Mouse (Mus musculus) midbrain, embryonic 13.5 days (tissue): ENCODE measurements around the gene Cpne1. TPM values are rescaled to one million over a fixed set of nuclear protein-coding genes. Genes with fewer than 3 reads are reported as not detected.

Source experiments
- ATAC-seq: fragments of 200-750 bp; cut with Nextera tagmentation; 2 replicates; pipeline ENCODE4 v1.8.0; 2017; ENCODE audit warnings: mild to moderate bottlenecking, moderate TSS enrichment, moderate library complexity
- H3K27ac ChIP-seq: fragments of 300-500 bp; sonication (generic); 2 replicates; pipeline ENCODE4 v1.5.1; 2015; ENCODE audit warnings: inconsistent platforms, mild to moderate bottlenecking, moderate library complexity
- H3K27me3 ChIP-seq: fragments of 300-500 bp; sonication (generic); 2 replicates; pipeline ENCODE4 v1.6.1; 2015; ENCODE audit warnings: mild to moderate bottlenecking, inconsistent platforms
- H3K36me3 ChIP-seq: fragments of 300-500 bp; sonication (generic); 2 replicates; pipeline ENCODE4 v1.6.1; 2015; ENCODE audit warnings: mild to moderate bottlenecking, inconsistent platforms
- H3K4me1 ChIP-seq: fragments of 300-500 bp; sonication (generic); replicated peaks from 2 replicates; pipeline ENCODE4 v1.6.1; 2015; ENCODE audit warnings: inconsistent platforms
- H3K4me2 ChIP-seq: fragments of 300-500 bp; sonication (generic); replicated peaks from 2 replicates; pipeline ENCODE4 v1.6.1; 2015; ENCODE audit warnings: moderate library complexity, mild to moderate bottlenecking, inconsistent platforms
- H3K4me3 ChIP-seq: fragments of 300-500 bp; sonication (generic); replicated peaks from 2 replicates; pipeline ENCODE4 v1.5.1; 2015; ENCODE audit warnings: mild to moderate bottlenecking, inconsistent platforms
- H3K9ac ChIP-seq: fragments of 300-500 bp; sonication (generic); replicated peaks from 2 replicates; pipeline ENCODE4 v1.6.1; 2015; ENCODE audit warnings: mild to moderate bottlenecking, inconsistent platforms
- H3K9me3 ChIP-seq: fragments of 300-500 bp; sonication (generic); 2 replicates; pipeline ENCODE4 v1.6.1; 2016; ENCODE audit warnings: mild to moderate bottlenecking, inconsistent platforms
- WGBS: fragments of 180-500 bp; shearing (Covaris S2); methylation state at CpG from one replicate; pipeline ENCODE4 v1.1.7; 2015; 5-methylcytosine and 5-hydroxymethylcytosine counted together
- polyA plus RNA-seq: library from polyadenylated mRNA; unstranded; fragments of >200 nt; fragmentation: Nextera tagmentation; extraction: Ambion mirVana; gene quantifications from 2 replicates; pipeline ENCODE4 v1.2.1, GENCODE M21; 2015

Cpne1 gene
- polyA plus RNA-seq, 1 experiment from 2014 or later, result 34.2 TPM

GRCm38 (mm10) chr2:156077461-156077860 lies 34.3 kb downstream of the Cpne1 start:
- H3K4me1 ChIP-seq, result peaks cover 16% of the 10 kb centered on the region; the same call in 1 of the 2 replicates
- no peaks in the 10 kb centered on the region for H3K9me3 ChIP-seq
- no peak overlapping the region for H3K9ac ChIP-seq
- no peak for ATAC-seq
- H3K4me3 ChIP-seq, result no peak overlapping the region
- peaks cover 69% of the 10 kb centered on the region for H3K36me3 ChIP-seq
- H3K27me3 ChIP-seq, result no peaks in the 10 kb centered on the region
- H3K4me2 ChIP-seq, result no peak overlapping the region
- 93% methylated on average over 7 of the region's 7 CpGs for WGBS
- no peak overlapping the region for H3K27ac ChIP-seq

GRCm38 (mm10) chr2:156073725-156074124 lies 38.0 kb downstream of the Cpne1 start:
- Histone ChIP-seq H3K9me3 (no peaks in the 10 kb centered on the region), H3K4me1 (no peaks in the 10 kb centered on the region), H3K9ac (no peak overlapping the region), H3K27ac (no peak overlapping the region), H3K4me2 (no peak overlapping the region), H3K4me3 (no peak overlapping the region), H3K27me3 (no peaks in the 10 kb centered on the region), H3K36me3 (peaks cover 98% of the 10 kb centered on the region)
- ATAC-seq, result no peak
- WGBS, result 96% methylated on average over 15 of the region's 15 CpGs

GRCm38 (mm10) chr2:156071236-156071635 lies 40.5 kb downstream of the Cpne1 start:
- H3K4me1 ChIP-seq, result peaks cover 7% of the 10 kb centered on the region
- H3K4me3 ChIP-seq, result no peak overlapping the region
- no peak for ATAC-seq
- 95% methylated on average over 10 of the region's 10 CpGs for WGBS
- H3K4me2 ChIP-seq, result no peak overlapping the region
- no peak overlapping the region for H3K9ac ChIP-seq
- H3K9me3 ChIP-seq, result no peaks in the 10 kb centered on the region
- H3K27me3 ChIP-seq, result no peaks in the 10 kb centered on the region
- H3K27ac ChIP-seq, result no peak overlapping the region
- H3K36me3 ChIP-seq, result peaks cover 90% of the 10 kb centered on the region

- ATAC-seq, result no peak
- no peak overlapping the region for H3K9ac ChIP-seq
- peaks cover 16% of the 10 kb centered on the region for H3K4me1 ChIP-seq
- H3K27me3 ChIP-seq, result no peaks in the 10 kb centered on the region
- WGBS, result 96% methylated on average over 10 of the region's 10 CpGs
- no peak overlapping the region for H3K27ac ChIP-seq
- H3K4me2 ChIP-seq, result no peak overlapping the region
- H3K4me3 ChIP-seq, result no peak overlapping the region
- H3K36me3 ChIP-seq, result peaks cover 57% of the 10 kb centered on the region
- no peaks in the 10 kb centered on the region for H3K9me3 ChIP-seq
These were observed 43.8 kb downstream of the Cpne1 start for GRCm38 (mm10) chr2:156067916-156068315.

GRCm38 (mm10) chr2:156066126-156066525 lies 45.6 kb downstream of the Cpne1 start:
- peak overlapping the region; percentile 68 for H3K4me3 ChIP-seq
- peaks cover 16% of the 10 kb centered on the region for H3K4me1 ChIP-seq
- 38% methylated on average over 10 of the region's 10 CpGs for WGBS
- peak; percentile 38 for ATAC-seq
- peaks cover 41% of the 10 kb centered on the region for H3K36me3 ChIP-seq
- no peaks in the 10 kb centered on the region for H3K27me3 ChIP-seq
- peak overlapping the region; percentile 93 for H3K4me2 ChIP-seq
- H3K27ac ChIP-seq, result no peak overlapping the region
- H3K9ac ChIP-seq, result peak overlapping the region; percentile 80
- no peaks in the 10 kb centered on the region for H3K9me3 ChIP-seq

GRCm38 (mm10) chr2:156065099-156066041 lies 46.4 kb downstream of the Cpne1 start, which contains the start of gene Spag4:
Spag4 (plus strand) TSS chr2:156065175.
- Histone ChIP-seq H3K4me2 (peak within 1 kb of the TSS; percentile 93), H3K9ac (peak within 1 kb of the TSS; percentile 80), H3K4me1 (peaks cover 16% of the 10 kb centered on the region), H3K27ac (peak within 1 kb of the TSS; percentile 86), H3K36me3 (peaks cover 33% of the 10 kb centered on the region), H3K27me3 (no peaks in the 10 kb centered on the region), H3K9me3 (no peaks in the 10 kb centered on the region), H3K4me3 (peak within 1 kb of the TSS; percentile 68)
- under 1% methylated on average over 80 of the region's 81 CpGs for WGBS
- ATAC-seq, result peak; percentile 86

- no peak within 1 kb of the TSS for H3K4me2 ChIP-seq
- no peaks in the 10 kb centered on the region for H3K9me3 ChIP-seq
- H3K27ac ChIP-seq, result no peak within 1 kb of the TSS
- WGBS, result 83% methylated on average over 9 of the region's 9 CpGs
- ATAC-seq, result no peak
- H3K4me3 ChIP-seq, result no peak within 1 kb of the TSS
- no peak within 1 kb of the TSS for H3K9ac ChIP-seq
- no peaks in the 10 kb centered on the region for H3K27me3 ChIP-seq
- H3K36me3 ChIP-seq, result no peaks in the 10 kb centered on the region
- no peaks in the 10 kb centered on the region for H3K4me1 ChIP-seq
These were observed 58.9 kb downstream of the Cpne1 start, which contains the start of gene Fer1l4 for GRCm38 (mm10) chr2:156052816-156053215. Fer1l4 (minus strand) TSS chr2:156052947.

GRCm38 (mm10) chr2:156047929-156048328 lies 63.8 kb downstream of the Cpne1 start:
- 5% methylated on average over 19 of the region's 19 CpGs for WGBS
- no peak overlapping the region for H3K9ac ChIP-seq
- no peak overlapping the region for H3K27ac ChIP-seq
- peak overlapping the region; percentile 28 for H3K4me2 ChIP-seq
- H3K9me3 ChIP-seq, result no peaks in the 10 kb centered on the region
- no peaks in the 10 kb centered on the region for H3K36me3 ChIP-seq
- H3K4me1 ChIP-seq, result no peaks in the 10 kb centered on the region
- H3K27me3 ChIP-seq, result peaks cover 13% of the 10 kb centered on the region
- no peak overlapping the region for H3K4me3 ChIP-seq
- no peak for ATAC-seq

GRCm38 (mm10) chr2:156042903-156043302 lies 68.9 kb downstream of the Cpne1 start:
- Histone ChIP-seq H3K4me2 (no peak overlapping the region), H3K4me1 (no peaks in the 10 kb centered on the region), H3K36me3 (no peaks in the 10 kb centered on the region), H3K27me3 (peaks cover 13% of the 10 kb centered on the region), H3K27ac (no peak overlapping the region), H3K9ac (no peak overlapping the region), H3K4me3 (no peak overlapping the region), H3K9me3 (no peaks in the 10 kb centered on the region)
- no peak for ATAC-seq
- WGBS, result 84% methylated on average over 8 of the region's 8 CpGs

GRCm38 (mm10) chr2:156039390-156039789 lies 72.4 kb downstream of the Cpne1 start:
- Histone ChIP-seq H3K4me3 (no peak overlapping the region), H3K9ac (no peak overlapping the region), H3K4me1 (no peaks in the 10 kb centered on the region), H3K4me2 (no peak overlapping the region), H3K27me3 (no peaks in the 10 kb centered on the region), H3K27ac (no peak overlapping the region), H3K36me3 (no peaks in the 10 kb centered on the region), H3K9me3 (no peaks in the 10 kb centered on the region)
- 92% methylated on average over 3 of the region's 3 CpGs for WGBS
- ATAC-seq, result no peak

GRCm38 (mm10) chr2:156025482-156025881 lies 86.3 kb downstream of the Cpne1 start:
- H3K9me3 ChIP-seq, result no peaks in the 10 kb centered on the region
- no peak overlapping the region for H3K9ac ChIP-seq
- H3K4me2 ChIP-seq, result no peak overlapping the region
- H3K36me3 ChIP-seq, result no peaks in the 10 kb centered on the region
- no peaks in the 10 kb centered on the region for H3K4me1 ChIP-seq
- ATAC-seq, result no peak
- H3K27me3 ChIP-seq, result no peaks in the 10 kb centered on the region
- no peak overlapping the region for H3K4me3 ChIP-seq
- H3K27ac ChIP-seq, result no peak overlapping the region
